Mouse (Mus musculus) ES-E14 (cell line): ENCODE results near the gene Zfp423. TPM values are rescaled to one million over a fixed set of nuclear protein-coding genes. Genes with fewer than 3 reads are reported as not detected.

Source experiments
- DNase-seq: peaks from one replicate; pipeline ENCODE4 v3.0.0-alpha.2; 2013; ENCODE audit warnings: low read depth, low spot score
- H3K27ac ChIP-seq: 2 replicates; pipeline ENCODE4 v1.5.1; 2012; ENCODE audit warnings: low read depth, mild to moderate bottlenecking, low read length, moderate library complexity, mixed read lengths; ENCODE audit not compliant: poor library complexity, insufficient read depth, severe bottlenecking
- H3K36me3 ChIP-seq: 2 replicates; pipeline ENCODE4 v1.6.1; 2012; ENCODE audit warnings: mild to moderate bottlenecking, low read length, moderate library complexity, mixed read lengths; ENCODE audit not compliant: control insufficient read depth, poor library complexity, insufficient read depth, severe bottlenecking
- H3K4me1 ChIP-seq, 2 experiments: fragments of 150-350 bp in 1 of 2; sonication (generic) in 1 of 2; 2 replicates each; pipeline ENCODE4 v1.6.1; 2012; ENCODE audit warnings: low read length in 2 of 2, mild to moderate bottlenecking in 1 of 2, mixed read lengths in 1 of 2; ENCODE audit not compliant: control insufficient read depth in 2 of 2, insufficient read depth in 2 of 2, poor library complexity in 1 of 2
- H3K4me3 ChIP-seq, 2 experiments: fragments of 150-350 bp in 1 of 2; sonication (generic) in 1 of 2; 2 replicates each; pipeline ENCODE4 v1.5.1; 2012; ENCODE audit warnings: low read length in 2 of 2, low read depth in 1 of 2, mild to moderate bottlenecking in 1 of 2, mixed read lengths in 1 of 2; ENCODE audit not compliant: insufficient read depth in 1 of 2, poor library complexity in 1 of 2, severe bottlenecking in 1 of 2
- H3K9ac ChIP-seq: 2 replicates; pipeline ENCODE4 v1.6.1; 2012; ENCODE audit warnings: low read depth, mild to moderate bottlenecking, low read length, mixed read lengths; ENCODE audit not compliant: poor library complexity, insufficient read depth, severe bottlenecking
- H3K9me3 ChIP-seq: fragments of 150-350 bp; sonication (generic); 2 replicates; pipeline ENCODE4 v1.6.1; 2012; ENCODE audit warnings: low read depth, mild to moderate bottlenecking, low read length; ENCODE audit not compliant: control insufficient read depth, insufficient read depth
- CHD2 ChIP-seq: IDR thresholded peaks from 2 replicates; pipeline ENCODE4 v1.6.1; 2014; ENCODE audit warnings: mild to moderate bottlenecking, low read depth, low read length, inconsistent platforms
- HCFC1 ChIP-seq: IDR thresholded peaks from 2 replicates; pipeline ENCODE4 v1.6.1; 2012; ENCODE audit warnings: low read length, inconsistent platforms, borderline replicate concordance; ENCODE audit not compliant: insufficient read depth
- MAFK ChIP-seq: IDR thresholded peaks from 2 replicates; pipeline ENCODE4 v1.6.1; 2014; ENCODE audit warnings: mild to moderate bottlenecking, low read depth, low read length, inconsistent platforms; ENCODE audit not compliant: insufficient read depth
- ZC3H11A ChIP-seq: IDR thresholded peaks from 2 replicates; pipeline ENCODE4 v1.6.1; 2012; ENCODE audit warnings: low read depth, mild to moderate bottlenecking, inconsistent platforms, low read length, borderline replicate concordance
- ZNF384 ChIP-seq: IDR thresholded peaks from 2 replicates; pipeline ENCODE4 v1.6.1; 2012; ENCODE audit warnings: low read depth, low read length, inconsistent platforms
- in situ Hi-C, 2 experiments: fragments of 600-800 bp; cut with MboI; formaldehyde crosslinking; loops; one replicate each; pipeline ENCODE4 v1.15.1; 2025; ENCODE audit warnings: low sequenced_read_pairs in 2 of 2, inconsistent platforms in 1 of 2; ENCODE audit not compliant: unreplicated experiment in 2 of 2
- total RNA-seq: library from RNA; depleted of rRNA; stranded (reverse); fragments of 300-350 nt; gene quantifications from 2 replicates; pipeline ENCODE4 v1.2.3, GENCODE M21; 2012

Zfp423 gene
- total RNA-seq, 1 experiment: 23.2 TPM

DNA sequence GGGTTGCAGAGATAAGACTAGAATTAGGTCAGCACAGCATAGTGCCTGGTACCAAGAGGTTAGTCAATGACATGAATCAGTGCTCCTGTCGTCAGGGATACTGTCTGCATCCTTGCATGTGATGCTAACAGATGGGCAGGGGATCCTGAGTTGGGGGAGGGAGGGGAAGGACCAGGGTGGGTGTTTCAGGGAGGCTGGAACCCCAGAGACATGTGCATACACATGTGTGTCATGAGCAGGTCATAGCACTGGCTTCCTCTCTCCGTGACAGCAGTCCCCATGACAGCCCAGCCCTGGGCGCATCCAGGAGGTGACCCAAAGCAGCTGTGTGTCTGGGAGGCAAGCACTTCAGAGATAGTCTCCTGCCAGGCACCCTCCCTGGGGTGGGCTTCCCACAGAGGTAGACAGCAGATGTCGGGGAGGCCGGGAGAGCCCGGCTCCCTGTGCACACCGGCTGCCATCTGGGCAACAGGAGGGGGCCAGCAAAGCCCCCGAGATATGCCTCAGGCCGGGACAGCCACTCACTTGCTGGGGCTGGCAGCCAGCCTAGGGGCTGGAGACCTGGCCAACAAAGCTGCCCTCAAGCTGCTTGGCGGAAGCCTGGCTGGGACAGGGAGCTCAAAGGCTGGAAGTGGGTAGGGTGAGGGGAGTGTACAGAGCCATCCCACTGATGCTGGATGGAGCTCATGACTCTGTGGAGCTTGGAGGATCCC, 272.3 kb downstream of the Zfp423 start:
- Histone ChIP-seq H3K4me3 (no peak overlapping the region), H3K27ac (no peak overlapping the region), H3K4me1 (peaks cover 3 to 18% of the 10 kb centered on the region in 2 experiments), H3K9me3 (no peaks in the 10 kb centered on the region), H3K9ac (no peak overlapping the region), H3K36me3 (peaks cover 5% of the 10 kb centered on the region)
- in situ Hi-C loops: no loop called here
- TF ChIP-seq ZC3H11A: no peak
- no peak for TF ChIP-seq CHD2
- TF ChIP-seq ZNF384: no peak
- TF ChIP-seq MAFK: no peak
- no peak for TF ChIP-seq HCFC1
- DNase-seq: no peak

- no peak overlapping the region for H3K4me3 ChIP-seq
- H3K4me1 ChIP-seq: peaks cover 0 to 12% of the 10 kb centered on the region in 2 experiments; a peak in 2 of 4 replicates
- peaks cover 5% of the 10 kb centered on the region for H3K36me3 ChIP-seq
- H3K9ac ChIP-seq: no peak overlapping the region
- TF ChIP-seq ZC3H11A (no peak), CHD2 (no peak), ZNF384 (no peak), MAFK (no peak), HCFC1 (no peak)
- H3K27ac ChIP-seq: no peak overlapping the region
- DNase-seq: no peak
- in situ Hi-C loops: no loop called here
- H3K9me3 ChIP-seq: no peaks in the 10 kb centered on the region
Measured at GRCm38 (mm10) chr8:87686026-87686425, 273.4 kb downstream of the Zfp423 start.

DNA sequence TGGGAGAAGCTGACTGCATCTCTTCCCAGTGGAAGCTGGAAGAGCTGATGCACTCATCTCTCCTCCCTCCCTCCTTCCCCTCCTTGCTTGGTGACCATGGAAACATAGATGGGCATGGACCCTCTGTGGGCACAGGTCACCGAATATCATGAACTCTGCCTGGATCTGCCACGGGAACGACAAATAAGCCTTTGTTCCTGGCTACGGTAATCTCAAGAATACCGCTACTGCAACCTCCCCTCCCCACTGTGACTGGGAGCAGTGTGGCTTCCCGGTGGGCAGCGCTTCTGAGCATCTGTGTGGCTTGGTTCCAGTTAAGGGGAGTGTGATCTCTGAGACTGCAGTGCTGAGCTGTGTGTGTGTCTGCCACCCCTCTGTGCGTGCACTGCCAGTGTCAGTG, 274.0 kb downstream of the Zfp423 start:
- Histone ChIP-seq H3K4me3 (no peak overlapping the region), H3K36me3 (peaks cover 5% of the 10 kb centered on the region), H3K4me1 (peaks cover 0 to 7% of the 10 kb centered on the region in 2 experiments; a peak in 2 of 4 replicates), H3K27ac (no peak overlapping the region), H3K9me3 (no peaks in the 10 kb centered on the region), H3K9ac (no peak overlapping the region)
- DNase-seq: no peak
- in situ Hi-C loops: no loop called here
- TF ChIP-seq CHD2 (no peak), ZC3H11A (no peak), ZNF384 (no peak), HCFC1 (no peak), MAFK (no peak)

- TF ChIP-seq CHD2: no peak
- no peak for TF ChIP-seq ZNF384
- TF ChIP-seq ZC3H11A: no peak
- TF ChIP-seq HCFC1: no peak
- no peak for TF ChIP-seq MAFK
- in situ Hi-C loops: no loop called here
- no peak overlapping the region for H3K9ac ChIP-seq
- no peaks in the 10 kb centered on the region for H3K9me3 ChIP-seq
- H3K4me1 ChIP-seq: no peaks in the 10 kb centered on the region
- no peak overlapping the region for H3K4me3 ChIP-seq
- DNase-seq: no peak
- no peak overlapping the region for H3K27ac ChIP-seq
- H3K36me3 ChIP-seq: peaks cover 5% of the 10 kb centered on the region
Measured at GRCm38 (mm10) chr8:87682066-87682465, 277.3 kb downstream of the Zfp423 start.

DNA sequence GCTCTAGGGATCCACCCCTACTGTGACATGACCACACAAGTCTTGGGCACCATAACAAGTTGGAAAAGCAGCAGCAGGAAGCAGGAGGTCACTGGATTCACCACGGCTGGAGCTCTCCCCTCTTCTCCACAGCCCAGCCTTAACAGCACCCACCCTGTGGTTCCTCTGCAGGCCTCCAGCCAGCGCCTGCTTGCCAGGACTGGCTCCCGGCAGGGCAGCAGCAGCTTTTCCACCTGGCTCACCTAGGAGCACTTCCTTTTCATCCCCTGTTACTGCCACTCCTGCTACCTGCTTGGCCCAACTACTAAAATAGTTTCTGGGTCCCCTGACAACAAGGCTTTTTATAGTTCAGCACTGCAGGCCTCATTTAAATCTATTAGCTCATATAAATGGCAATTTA, 279.4 kb downstream of the Zfp423 start:
- Histone ChIP-seq H3K9ac (no peak overlapping the region), H3K27ac (no peak overlapping the region), H3K36me3 (peaks cover 2% of the 10 kb centered on the region; the same call in 1 of the 2 replicates), H3K9me3 (no peaks in the 10 kb centered on the region), H3K4me1 (no peaks in the 10 kb centered on the region), H3K4me3 (no peak overlapping the region)
- in situ Hi-C loops: no loop called here
- no peak for DNase-seq
- no peak for TF ChIP-seq HCFC1
- TF ChIP-seq ZC3H11A: no peak
- no peak for TF ChIP-seq ZNF384
- no peak for TF ChIP-seq MAFK
- TF ChIP-seq CHD2: no peak
